Mouse (Mus musculus): Measurements from ENCODE around the gene Lhpp. TPM values are rescaled to one million over a fixed set of nuclear protein-coding genes. Genes with fewer than 3 reads are reported as not detected.

The Lhpp gene
- polyA plus RNA-seq, 1 experiment = 10.1 TPM

DNA sequence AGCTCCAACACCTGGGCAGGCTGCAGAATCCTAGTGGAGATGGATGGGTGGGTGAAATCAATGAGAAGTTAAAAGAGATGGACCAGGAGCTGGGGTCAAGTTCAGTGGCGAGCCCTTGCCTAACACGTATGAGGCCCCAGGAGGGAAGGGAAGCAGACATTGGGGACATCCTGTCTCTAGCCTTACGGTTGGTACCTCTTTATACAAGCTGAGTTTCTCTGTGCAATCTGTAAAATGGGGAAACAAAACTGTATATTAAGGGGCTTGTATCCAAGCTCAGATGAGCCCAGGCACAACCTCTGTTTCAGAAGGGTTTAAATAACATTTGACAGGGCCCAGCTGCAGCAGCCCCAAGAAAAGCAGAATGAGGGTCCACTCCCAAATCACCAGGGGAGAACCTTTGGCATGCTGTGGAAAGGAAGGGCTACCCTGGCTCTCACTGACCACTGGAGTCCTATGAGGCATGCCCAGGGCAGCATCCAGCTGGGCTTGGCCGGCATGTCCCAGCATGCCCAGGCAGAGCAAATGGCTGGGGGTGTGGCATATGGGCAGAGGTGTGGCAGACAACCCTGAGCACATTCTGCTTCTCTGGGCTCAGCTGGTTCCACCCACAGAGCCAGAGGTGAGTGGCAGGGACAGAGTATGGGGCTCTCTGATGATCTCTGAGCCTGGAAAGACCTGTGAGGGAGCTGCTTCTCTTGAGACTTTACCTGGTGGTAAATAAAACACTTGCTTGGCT, 118.8 kb downstream of the Lhpp start:
- TF ChIP-seq CTCF (conservative IDR thresholded peaks at IDR 0.05; ENCODE audit: insufficient read depth, insufficient read length, low read depth, low read length) = no peak
- no peak for TF ChIP-seq POLR2A (IDR thresholded peaks at IDR 0.05; ENCODE audit: low read depth, low read length)
- Histone ChIP-seq H3K4me3 (ENCODE audit: insufficient read depth, low read depth, low read length) (no peak overlapping the region), H3K4me1 (ENCODE audit: control insufficient read depth, insufficient read depth, low read length) (peaks cover 43% of the 10 kb centered on the region), H3K27ac (ENCODE audit: insufficient read depth, low read depth, low read length) (peak overlapping the region; percentile 25; the same call in 1 of the 2 replicates), H3K27me3 (replicated peaks; ENCODE audit: control insufficient read depth, insufficient read depth, low read length) (no peaks in the 10 kb centered on the region), H3K36me3 (ENCODE audit: control insufficient read depth, insufficient read depth, low read length) (no peaks in the 10 kb centered on the region)
- WGBS = 60% methylated on average over 4 of the region's 4 CpGs
- peak; percentile 79 for DNase-seq

DNA sequence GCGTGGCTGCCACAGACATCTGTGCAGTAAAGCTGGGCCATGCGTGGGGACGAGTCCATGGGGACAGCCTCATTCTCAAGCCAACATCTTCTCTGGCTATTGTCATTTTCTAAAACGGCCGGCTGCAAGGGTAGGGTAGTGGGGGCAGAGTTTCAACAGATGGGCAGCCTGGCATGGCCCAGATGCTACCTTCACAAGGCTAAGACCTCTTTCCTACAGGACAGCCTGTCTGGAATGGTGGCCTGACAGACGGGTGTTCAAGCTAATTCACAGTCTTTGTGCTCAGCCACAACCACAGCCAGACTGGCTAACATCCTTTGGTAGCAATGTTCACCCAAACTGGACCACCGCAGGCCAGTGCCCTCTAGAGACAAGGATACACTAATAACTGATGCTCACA, 120.1 kb downstream of the Lhpp start:
- TF ChIP-seq POLR2A (IDR thresholded peaks at IDR 0.05; ENCODE audit: low read depth, low read length) (no peak), CTCF (conservative IDR thresholded peaks at IDR 0.05; ENCODE audit: insufficient read depth, insufficient read length, low read depth, low read length) (no peak)
- Histone ChIP-seq H3K27ac (ENCODE audit: insufficient read depth, low read depth, low read length) (no peak overlapping the region), H3K4me3 (ENCODE audit: insufficient read depth, low read depth, low read length) (no peak overlapping the region), H3K4me1 (ENCODE audit: control insufficient read depth, insufficient read depth, low read length) (peaks cover 32% of the 10 kb centered on the region), H3K36me3 (ENCODE audit: control insufficient read depth, insufficient read depth, low read length) (no peaks in the 10 kb centered on the region), H3K27me3 (replicated peaks; ENCODE audit: control insufficient read depth, insufficient read depth, low read length) (no peaks in the 10 kb centered on the region)
- no peak for DNase-seq
- 88% methylated on average over 7 of the region's 7 CpGs for WGBS

DNA sequence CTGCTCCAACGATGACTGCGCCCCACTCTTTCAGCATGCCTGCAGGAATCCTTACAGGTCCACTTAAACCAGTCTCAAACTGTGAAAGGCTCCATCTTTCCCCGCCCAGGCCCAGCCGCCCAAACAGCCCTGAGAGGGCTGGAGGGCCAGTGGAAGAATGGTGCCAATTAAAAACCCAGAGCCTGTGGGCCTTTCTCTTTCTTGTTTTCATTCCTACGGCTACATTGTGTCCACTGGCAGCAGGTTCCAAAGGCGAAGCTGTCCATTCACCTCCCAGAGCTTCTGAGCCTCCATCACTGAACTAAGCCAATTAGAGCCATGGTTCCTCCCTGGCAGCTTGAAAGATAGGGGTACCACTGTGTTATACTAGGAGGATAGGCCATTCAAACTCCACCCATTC, 121.1 kb downstream of the Lhpp start:
- no peak for DNase-seq
- H3K36me3 ChIP-seq (ENCODE audit: control insufficient read depth, insufficient read depth, low read length) = no peaks in the 10 kb centered on the region
- peaks cover 38% of the 10 kb centered on the region for H3K4me1 ChIP-seq (ENCODE audit: control insufficient read depth, insufficient read depth, low read length)
- H3K27me3 ChIP-seq (replicated peaks; ENCODE audit: control insufficient read depth, insufficient read depth, low read length) = no peaks in the 10 kb centered on the region
- H3K27ac ChIP-seq (ENCODE audit: insufficient read depth, low read depth, low read length) = no peak overlapping the region
- H3K4me3 ChIP-seq (ENCODE audit: insufficient read depth, low read depth, low read length) = no peak overlapping the region
- TF ChIP-seq CTCF (conservative IDR thresholded peaks at IDR 0.05; ENCODE audit: insufficient read depth, insufficient read length, low read depth, low read length) (no peak), POLR2A (IDR thresholded peaks at IDR 0.05; ENCODE audit: low read depth, low read length) (no peak)
- WGBS = 82% methylated on average over 6 of the region's 6 CpGs

DNA sequence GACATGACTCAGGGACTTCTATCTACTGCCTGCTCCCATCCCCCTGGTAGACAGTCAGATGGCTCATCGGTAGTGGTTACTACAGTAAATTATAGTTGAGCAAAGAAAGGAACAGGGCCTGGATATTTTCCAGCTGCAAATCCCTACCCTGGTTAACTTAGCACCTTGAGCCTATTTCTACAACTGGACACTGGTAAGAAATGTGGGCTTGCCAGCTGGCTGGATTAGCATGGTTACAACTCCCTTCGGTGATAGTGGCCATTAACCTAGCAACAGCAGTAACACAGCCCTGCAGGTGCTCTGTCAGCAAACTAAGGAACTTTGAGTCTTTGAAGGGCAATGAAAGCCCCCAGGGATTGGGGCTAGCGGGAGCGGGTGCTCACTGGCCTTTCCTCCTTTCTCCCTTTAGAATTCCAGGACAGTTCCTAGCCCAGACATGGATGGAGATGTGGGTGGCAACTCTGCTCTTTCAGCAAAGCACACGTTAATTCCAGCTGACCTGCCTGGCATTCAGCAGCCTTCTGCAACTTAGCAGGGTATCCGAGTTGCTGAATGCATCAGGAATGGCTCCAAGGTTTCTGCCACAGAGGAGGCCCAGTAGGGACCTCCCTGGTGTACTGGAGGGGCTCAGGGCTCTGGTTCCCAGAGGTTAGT, 121.8 kb downstream of the Lhpp start:
- DNase-seq = peak; percentile 62
- Histone ChIP-seq H3K27ac (ENCODE audit: insufficient read depth, low read depth, low read length) (no peak overlapping the region; the same call in 1 of the 2 replicates), H3K4me1 (ENCODE audit: control insufficient read depth, insufficient read depth, low read length) (peaks cover 41% of the 10 kb centered on the region), H3K27me3 (replicated peaks; ENCODE audit: control insufficient read depth, insufficient read depth, low read length) (no peaks in the 10 kb centered on the region), H3K4me3 (ENCODE audit: insufficient read depth, low read depth, low read length) (no peak overlapping the region), H3K36me3 (ENCODE audit: control insufficient read depth, insufficient read depth, low read length) (no peaks in the 10 kb centered on the region)
- WGBS = 52% methylated on average over 6 of the region's 6 CpGs
- no peak for TF ChIP-seq POLR2A (IDR thresholded peaks at IDR 0.05; ENCODE audit: low read depth, low read length)
- TF ChIP-seq CTCF (conservative IDR thresholded peaks at IDR 0.05; ENCODE audit: insufficient read depth, insufficient read length, low read depth, low read length) = no peak

DNA sequence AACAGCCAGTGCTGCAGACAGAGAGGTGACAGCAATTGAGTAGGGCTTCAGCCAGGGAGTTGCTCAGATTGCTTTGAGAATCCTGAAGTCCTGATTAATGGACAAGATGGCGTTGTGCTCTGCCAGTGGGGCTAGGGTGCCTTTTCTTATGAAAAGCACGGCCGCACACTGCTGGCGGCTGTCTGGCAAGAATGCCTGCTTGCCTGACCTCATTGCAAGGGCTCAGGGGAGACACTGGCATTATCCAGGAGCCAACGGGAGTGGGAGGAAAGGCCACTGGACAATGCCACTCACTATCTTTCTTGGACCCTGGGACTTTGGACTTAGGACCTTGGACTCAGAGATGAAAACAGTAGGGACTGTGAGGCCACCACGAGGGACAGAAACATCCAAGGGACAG, 123.1 kb downstream of the Lhpp start:
- H3K27ac ChIP-seq (ENCODE audit: insufficient read depth, low read depth, low read length) = peak overlapping the region; percentile 13; the same call in 1 of the 2 replicates
- H3K4me1 ChIP-seq (ENCODE audit: control insufficient read depth, insufficient read depth, low read length) = peaks cover 41% of the 10 kb centered on the region
- TF ChIP-seq CTCF (conservative IDR thresholded peaks at IDR 0.05; ENCODE audit: insufficient read depth, insufficient read length, low read depth, low read length) (no peak), POLR2A (IDR thresholded peaks at IDR 0.05; ENCODE audit: low read depth, low read length) (no peak)
- peak; percentile 77 for DNase-seq
- WGBS = 45% methylated on average over 6 of the region's 6 CpGs
- H3K4me3 ChIP-seq (ENCODE audit: insufficient read depth, low read depth, low read length) = no peak overlapping the region
- no peaks in the 10 kb centered on the region for H3K27me3 ChIP-seq (replicated peaks; ENCODE audit: control insufficient read depth, insufficient read depth, low read length)
- H3K36me3 ChIP-seq (ENCODE audit: control insufficient read depth, insufficient read depth, low read length) = no peaks in the 10 kb centered on the region

DNA sequence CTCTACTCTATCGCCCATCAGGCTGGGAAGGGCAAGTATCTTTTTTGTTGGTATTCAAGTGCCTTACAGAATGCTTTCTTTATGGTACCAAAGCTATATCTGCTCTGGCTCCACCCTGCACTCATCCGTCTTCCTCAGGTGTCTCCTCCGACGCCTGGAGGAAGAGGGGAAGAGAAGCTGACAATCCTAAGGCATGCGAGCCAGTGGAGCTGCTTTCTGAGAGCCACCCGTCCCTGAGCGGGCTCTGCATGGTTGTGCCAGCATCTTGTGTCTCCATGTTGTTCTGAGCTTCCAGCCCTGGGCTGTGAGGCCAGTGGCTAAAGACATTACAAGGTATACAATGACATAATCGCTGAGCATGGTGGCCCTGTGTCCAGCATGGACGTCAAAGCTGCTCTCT, 123.8 kb downstream of the Lhpp start:
- no peaks in the 10 kb centered on the region for H3K36me3 ChIP-seq (ENCODE audit: control insufficient read depth, insufficient read depth, low read length)
- TF ChIP-seq POLR2A (IDR thresholded peaks at IDR 0.05; ENCODE audit: low read depth, low read length) (no peak), CTCF (conservative IDR thresholded peaks at IDR 0.05; ENCODE audit: insufficient read depth, insufficient read length, low read depth, low read length) (no peak)
- H3K4me3 ChIP-seq (ENCODE audit: insufficient read depth, low read depth, low read length) = no peak overlapping the region
- 87% methylated on average over 9 of the region's 9 CpGs for WGBS
- H3K27ac ChIP-seq (ENCODE audit: insufficient read depth, low read depth, low read length) = no peak overlapping the region
- H3K27me3 ChIP-seq (replicated peaks; ENCODE audit: control insufficient read depth, insufficient read depth, low read length) = no peaks in the 10 kb centered on the region
- H3K4me1 ChIP-seq (ENCODE audit: control insufficient read depth, insufficient read depth, low read length) = peaks cover 41% of the 10 kb centered on the region
- DNase-seq = no peak

DNA sequence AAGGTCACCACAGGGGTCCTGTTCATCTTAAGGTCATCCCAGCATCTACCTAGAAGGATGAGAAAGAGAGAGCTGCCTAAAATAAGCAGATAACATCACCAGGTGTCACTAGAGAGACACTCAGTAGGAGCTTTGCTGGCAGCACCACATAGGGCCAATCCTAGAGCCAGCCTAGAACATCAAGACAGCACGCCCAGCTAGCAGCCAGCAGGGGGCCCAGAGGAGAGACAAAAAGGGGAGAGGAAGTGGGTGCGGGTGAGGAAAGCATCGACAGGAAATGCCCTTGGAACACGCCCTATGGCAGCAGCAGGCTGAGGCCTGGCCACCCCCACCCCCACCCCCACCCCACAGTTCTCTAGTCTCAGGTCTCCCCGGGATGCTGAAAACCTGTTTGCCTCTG, 124.7 kb downstream of the Lhpp start:
- no peaks in the 10 kb centered on the region for H3K36me3 ChIP-seq (ENCODE audit: control insufficient read depth, insufficient read depth, low read length)
- peak overlapping the region; percentile 59 for H3K27ac ChIP-seq (ENCODE audit: insufficient read depth, low read depth, low read length)
- peaks cover 32% of the 10 kb centered on the region for H3K4me1 ChIP-seq (ENCODE audit: control insufficient read depth, insufficient read depth, low read length)
- TF ChIP-seq POLR2A (IDR thresholded peaks at IDR 0.05; ENCODE audit: low read depth, low read length) = no peak
- TF ChIP-seq CTCF (conservative IDR thresholded peaks at IDR 0.05; ENCODE audit: insufficient read depth, insufficient read length, low read depth, low read length) = peak; percentile 55
- H3K27me3 ChIP-seq (replicated peaks; ENCODE audit: control insufficient read depth, insufficient read depth, low read length) = no peaks in the 10 kb centered on the region
- peak; percentile 78 for DNase-seq
- no peak overlapping the region for H3K4me3 ChIP-seq (ENCODE audit: insufficient read depth, low read depth, low read length)
- 50% methylated on average over 5 of the region's 5 CpGs for WGBS
